Mouse (Mus musculus) stomach, embryonic 15.5 days (tissue): ENCODE measurements around the gene Arf4. TPM values are rescaled to one million over a fixed set of nuclear protein-coding genes. Genes with fewer than 3 reads are reported as not detected.

ENCODE experiments used
- ATAC-seq: fragments of 200-750 bp; cut with Nextera tagmentation; 2 replicates; pipeline ENCODE4 v1.8.0; 2017; ENCODE audit warnings: low read depth, moderate number of reproducible peaks, moderate TSS enrichment; ENCODE audit not compliant: insufficient read depth, low FRiP score
- H3K27ac ChIP-seq: fragments of 300-500 bp; sonication (generic); 2 replicates; pipeline ENCODE4 v1.5.1; 2015; ENCODE audit warnings: mild to moderate bottlenecking, inconsistent platforms
- H3K27me3 ChIP-seq: fragments of 300-500 bp; sonication (generic); replicated peaks from 2 replicates; pipeline ENCODE4 v1.6.1; 2015; ENCODE audit warnings: inconsistent platforms
- H3K36me3 ChIP-seq: fragments of 300-500 bp; sonication (generic); 2 replicates; pipeline ENCODE4 v1.6.1; 2015; ENCODE audit warnings: inconsistent platforms
- H3K4me1 ChIP-seq: fragments of 300-500 bp; sonication (generic); 2 replicates; pipeline ENCODE4 v1.6.1; 2015; ENCODE audit warnings: inconsistent platforms
- H3K4me2 ChIP-seq: fragments of 300-500 bp; sonication (generic); 2 replicates; pipeline ENCODE4 v1.6.1; 2015; ENCODE audit warnings: mild to moderate bottlenecking, inconsistent platforms
- H3K4me3 ChIP-seq: fragments of 300-500 bp; sonication (generic); replicated peaks from 2 replicates; pipeline ENCODE4 v1.5.1; 2015; ENCODE audit warnings: inconsistent platforms
- H3K9ac ChIP-seq: fragments of 300-500 bp; sonication (generic); 2 replicates; pipeline ENCODE4 v1.6.1; 2015; ENCODE audit warnings: inconsistent platforms
- H3K9me3 ChIP-seq: fragments of 300-500 bp; sonication (generic); 2 replicates; pipeline ENCODE4 v1.6.1; 2016; ENCODE audit warnings: inconsistent platforms
- WGBS: fragments of 180-500 bp; shearing (Covaris S2); methylation state at CpG from one replicate; pipeline ENCODE4 v1.1.7; 2015; 5-methylcytosine and 5-hydroxymethylcytosine counted together
- polyA plus RNA-seq: library from polyadenylated mRNA; unstranded; fragments of >200 nt; fragmentation: Nextera tagmentation; extraction: Ambion mirVana; gene quantifications from 2 replicates; pipeline ENCODE4 v1.2.1, GENCODE M21; 2015

Arf4 gene
- 614 and 698 TPM in 2 replicates for polyA plus RNA-seq

DNA sequence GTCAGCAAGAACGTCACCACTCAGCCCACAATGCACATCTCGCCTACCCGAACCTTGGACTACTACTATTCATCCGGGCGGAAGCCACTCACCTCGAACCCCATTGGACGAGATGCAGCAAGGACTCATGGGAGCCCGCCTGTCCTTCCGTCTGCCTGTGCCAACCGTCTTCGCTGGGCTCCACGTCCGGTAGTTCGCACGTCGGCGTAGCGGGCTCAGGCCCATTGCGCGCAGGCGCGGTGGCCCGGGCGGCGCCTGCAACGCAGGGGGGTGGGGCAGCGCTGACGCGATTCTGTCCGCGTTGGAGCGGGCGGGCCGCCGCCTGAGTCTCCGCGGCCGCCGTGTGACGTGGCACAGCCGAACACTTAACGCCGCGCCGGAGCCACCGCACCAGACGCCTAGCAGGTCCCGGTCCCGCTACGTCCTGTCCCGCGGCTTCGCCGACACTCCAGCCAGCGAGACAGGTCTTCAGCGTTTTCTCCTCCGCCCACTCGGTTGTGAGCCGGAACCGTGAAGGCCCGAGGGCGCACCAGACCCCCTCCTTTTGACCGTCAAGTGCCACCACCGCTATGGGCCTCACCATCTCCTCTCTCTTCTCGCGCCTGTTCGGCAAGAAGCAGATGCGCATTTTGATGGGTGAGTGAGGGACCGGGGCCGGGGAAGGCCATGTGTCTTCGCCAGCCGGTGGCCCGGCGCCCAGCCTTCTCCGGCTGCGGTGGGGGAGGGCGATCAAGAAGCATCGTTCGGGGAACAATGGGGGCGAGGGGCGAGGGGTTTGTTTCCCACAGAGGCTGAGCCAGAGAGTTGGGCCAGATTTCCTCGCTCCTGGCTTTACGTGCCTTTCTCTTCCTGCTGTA is at the start of gene Arf4:
Arf4 (plus strand) TSS at position 224 of the 857 bp plus-strand sequence.
- WGBS = under 1% methylated on average over 73 of the region's 83 CpGs
- peak within 1 kb of the TSS; percentile 65 for H3K4me2 ChIP-seq
- H3K27ac ChIP-seq = peak within 1 kb of the TSS; percentile 98
- no peaks in the 10 kb centered on the region for H3K36me3 ChIP-seq
- H3K27me3 ChIP-seq = no peaks in the 10 kb centered on the region
- H3K4me3 ChIP-seq = peak within 1 kb of the TSS; percentile 92
- no peaks in the 10 kb centered on the region for H3K9me3 ChIP-seq
- peak within 1 kb of the TSS; percentile 98 for H3K9ac ChIP-seq
- H3K4me1 ChIP-seq = peaks cover 5% of the 10 kb centered on the region; the same call in 1 of the 2 replicates
- peak; percentile 99 for ATAC-seq

DNA sequence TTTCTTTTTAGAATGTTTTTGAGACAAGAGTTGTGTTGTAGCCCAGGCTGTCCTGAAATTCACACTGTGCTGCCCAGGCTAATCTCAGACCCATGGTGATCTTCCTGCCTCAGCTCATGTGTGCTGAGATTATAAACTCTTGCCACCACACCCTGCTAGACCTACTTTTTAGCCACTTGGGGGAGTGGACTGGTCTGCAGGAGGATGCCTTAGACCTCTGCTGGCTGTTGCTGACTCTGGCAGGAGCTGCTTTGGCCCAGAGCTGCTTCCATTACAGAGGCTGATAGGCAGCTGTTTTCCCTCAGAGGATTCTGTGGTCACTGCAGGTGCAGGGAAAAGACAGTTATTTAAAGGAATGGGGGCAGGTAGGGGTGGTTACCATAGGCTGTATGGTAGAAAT is 46.5 kb upstream of the Arf4 start:
- Histone ChIP-seq H3K27me3 (no peaks in the 10 kb centered on the region), H3K27ac (no peak overlapping the region), H3K9me3 (no peaks in the 10 kb centered on the region), H3K4me2 (no peak overlapping the region), H3K4me3 (no peak overlapping the region), H3K4me1 (0 out of 2 replicates have a peak, but pooled peaks cover 8% of the 10 kb centered on the region), H3K36me3 (no peaks in the 10 kb centered on the region), H3K9ac (no peak overlapping the region)
- ATAC-seq = no peak

DNA sequence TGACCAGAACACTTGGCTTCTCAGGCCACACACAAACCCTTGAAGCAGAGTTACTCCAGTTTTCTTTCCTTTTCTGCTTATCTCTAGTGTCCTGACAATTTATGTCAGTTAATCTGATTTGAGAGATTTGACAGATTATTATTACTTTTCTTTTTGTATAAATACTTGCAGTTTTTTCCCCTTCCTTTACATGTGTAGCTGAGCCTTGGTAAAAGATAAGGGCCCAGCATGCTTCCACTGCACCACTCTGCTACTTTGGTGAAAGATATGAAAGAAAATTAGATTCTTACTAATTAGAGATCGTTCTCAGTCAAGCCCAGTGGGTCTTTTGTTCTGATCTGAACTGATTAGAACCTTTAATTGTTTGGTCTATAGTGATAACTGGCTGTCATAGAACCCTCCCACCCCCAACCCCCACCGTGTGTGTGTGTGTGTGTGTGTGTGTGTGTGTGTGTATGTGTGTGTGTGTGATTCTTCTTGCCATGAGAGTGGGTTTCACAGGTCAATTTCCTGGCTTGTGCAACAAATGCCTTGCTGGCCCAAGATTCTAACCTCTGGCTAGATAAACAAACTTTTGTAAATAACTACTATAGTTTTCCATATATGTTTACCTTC is 44.5 kb upstream of the Arf4 start:
- no peaks in the 10 kb centered on the region for H3K4me1 ChIP-seq
- H3K4me2 ChIP-seq = no peak overlapping the region
- no peak for ATAC-seq
- no peak overlapping the region for H3K27ac ChIP-seq
- H3K4me3 ChIP-seq = no peak overlapping the region
- H3K27me3 ChIP-seq = no peaks in the 10 kb centered on the region
- no peaks in the 10 kb centered on the region for H3K9me3 ChIP-seq
- H3K36me3 ChIP-seq = peaks cover 10% of the 10 kb centered on the region
- no peak overlapping the region for H3K9ac ChIP-seq
- 43% methylated on average over 2 of the region's 2 CpGs for WGBS

DNA sequence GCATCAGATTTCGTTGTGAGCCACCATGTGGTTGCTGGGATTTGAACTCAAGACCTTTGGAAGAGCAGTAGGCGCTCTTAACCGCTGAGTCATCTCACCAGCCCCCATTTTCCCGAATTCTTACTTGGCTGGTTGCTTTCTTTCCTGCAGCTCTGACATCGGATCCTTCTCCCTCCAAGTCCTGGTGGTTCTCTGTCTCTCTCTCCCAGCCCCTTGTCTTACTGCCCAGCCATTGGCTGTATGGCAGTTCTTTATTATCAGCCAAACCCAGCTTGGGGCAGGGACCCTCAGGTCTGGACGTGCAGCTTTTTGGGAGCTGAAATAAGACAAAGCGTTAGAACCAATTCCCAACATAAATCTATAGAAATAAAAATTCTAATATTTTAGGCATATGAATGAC is 42.7 kb upstream of the Arf4 start:
- H3K27ac ChIP-seq = no peak overlapping the region
- H3K4me1 ChIP-seq = no peaks in the 10 kb centered on the region
- H3K9ac ChIP-seq = no peak overlapping the region
- no peaks in the 10 kb centered on the region for H3K9me3 ChIP-seq
- ATAC-seq = no peak
- 80% methylated on average over 7 of the region's 7 CpGs for WGBS
- peaks cover 21% of the 10 kb centered on the region for H3K36me3 ChIP-seq
- no peak overlapping the region for H3K4me3 ChIP-seq
- no peak overlapping the region for H3K4me2 ChIP-seq
- no peaks in the 10 kb centered on the region for H3K27me3 ChIP-seq

DNA sequence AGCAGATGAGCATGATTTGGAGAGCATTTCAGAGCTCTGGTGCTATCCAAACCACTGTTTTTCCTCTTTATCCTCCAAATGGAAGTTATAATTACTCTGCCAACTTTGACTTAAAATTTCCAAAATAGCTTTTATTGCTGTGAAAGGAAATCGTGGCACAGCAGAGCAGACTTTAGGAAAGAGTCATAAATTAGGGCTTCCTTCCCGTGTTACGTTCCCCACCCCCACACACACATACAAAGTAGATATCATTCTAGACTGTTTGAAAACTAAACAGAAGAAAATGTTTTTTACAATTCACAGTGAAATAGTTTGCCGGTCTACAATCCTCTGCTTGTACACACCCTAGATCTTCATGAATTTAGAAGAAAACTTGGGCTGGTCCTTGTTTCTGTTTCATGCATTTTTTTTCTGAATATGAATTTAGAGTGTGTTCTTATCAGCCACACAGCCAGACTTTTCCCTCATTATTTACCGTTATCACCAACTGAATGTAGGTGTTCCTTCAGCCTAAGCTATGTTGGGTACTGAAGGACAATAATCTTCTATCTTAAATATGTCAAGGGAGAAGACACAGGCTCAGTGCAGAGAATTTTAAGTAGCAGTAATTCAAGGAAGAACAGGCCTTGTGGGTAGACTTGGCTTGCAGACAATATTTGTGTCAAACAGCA is 42.0 kb upstream of the Arf4 start:
- Histone ChIP-seq H3K4me2 (no peak overlapping the region), H3K36me3 (peaks cover 21% of the 10 kb centered on the region), H3K9me3 (no peaks in the 10 kb centered on the region), H3K27ac (no peak overlapping the region), H3K4me1 (no peaks in the 10 kb centered on the region), H3K4me3 (no peak overlapping the region), H3K27me3 (no peaks in the 10 kb centered on the region), H3K9ac (no peak overlapping the region)
- no peak for ATAC-seq
- 64% methylated on average over 5 of the region's 5 CpGs for WGBS

DNA sequence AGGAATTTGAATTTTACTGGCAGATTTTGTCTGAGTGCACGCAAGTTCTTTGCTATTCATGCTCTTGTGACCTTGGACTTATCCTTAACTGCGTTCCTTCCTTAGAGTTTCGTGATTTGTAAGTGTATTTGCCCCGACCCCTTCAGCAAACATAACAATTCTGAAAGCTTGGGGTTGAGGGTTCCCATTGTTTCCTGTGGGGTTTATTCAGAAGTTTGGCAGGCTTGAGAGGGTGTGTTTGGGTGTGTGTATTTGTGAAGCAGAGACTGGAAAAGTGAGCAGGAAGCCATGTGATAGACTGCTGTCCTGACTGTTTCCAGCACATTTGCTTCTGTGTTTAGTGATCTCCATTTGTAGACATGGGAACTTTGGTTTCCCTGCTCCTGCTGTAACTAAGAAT is 32.5 kb upstream of the Arf4 start:
- Histone ChIP-seq H3K9me3 (no peaks in the 10 kb centered on the region), H3K9ac (no peak overlapping the region), H3K4me1 (no peaks in the 10 kb centered on the region), H3K36me3 (peaks cover 14% of the 10 kb centered on the region; the same call in 1 of the 2 replicates), H3K27ac (0 out of 2 replicates have a peak overlapping the region, but pooled peaks have one; percentile 17), H3K4me2 (no peak overlapping the region), H3K4me3 (no peak overlapping the region), H3K27me3 (no peaks in the 10 kb centered on the region)
- 64% methylated on average over 4 of the region's 4 CpGs for WGBS
- no peak for ATAC-seq

DNA sequence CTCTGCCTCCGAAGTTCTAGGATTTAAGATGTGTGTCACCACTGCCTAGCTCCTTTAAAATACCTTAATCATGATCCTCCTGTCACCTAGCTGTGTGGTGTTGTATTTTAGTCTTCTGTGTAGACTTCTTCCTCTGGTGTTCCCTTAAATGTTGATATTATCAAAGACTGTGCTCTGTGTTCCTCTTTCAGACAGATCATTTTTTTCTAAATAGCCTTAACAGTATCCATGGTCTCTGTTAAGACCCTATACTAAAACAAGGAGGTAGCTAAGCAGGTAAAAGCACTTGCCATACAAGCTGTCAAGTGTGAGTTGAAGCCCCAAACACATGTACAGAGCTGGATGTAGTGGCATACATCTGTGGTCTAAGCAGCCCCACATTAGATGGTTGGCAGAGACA is 28.2 kb upstream of the Arf4 start:
- Histone ChIP-seq H3K9ac (no peak overlapping the region), H3K27ac (no peak overlapping the region), H3K4me1 (no peaks in the 10 kb centered on the region), H3K4me3 (no peak overlapping the region), H3K9me3 (no peaks in the 10 kb centered on the region), H3K36me3 (peaks cover 22% of the 10 kb centered on the region), H3K4me2 (no peak overlapping the region), H3K27me3 (no peaks in the 10 kb centered on the region)
- no peak for ATAC-seq
- 94% methylated on average over 1 of the region's 1 CpGs for WGBS

DNA sequence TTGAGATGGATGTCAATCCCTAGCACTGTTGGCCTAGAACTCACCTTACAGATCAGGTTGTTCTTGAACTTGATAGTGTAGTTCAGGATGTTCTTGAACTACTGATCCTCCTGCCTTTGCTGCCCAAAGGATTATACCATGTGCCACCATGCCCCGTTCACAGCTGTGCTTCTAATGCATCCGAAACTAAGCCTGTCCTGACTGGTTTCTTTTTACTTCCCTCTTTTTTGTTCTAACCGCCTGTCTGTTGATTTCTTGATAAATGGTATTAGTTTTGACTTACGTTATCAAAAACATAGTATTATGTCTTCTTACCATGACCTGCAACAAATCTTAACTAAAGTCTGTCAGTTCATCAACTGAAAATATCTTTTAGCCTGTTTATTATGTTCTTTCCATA is 27.2 kb upstream of the Arf4 start:
- Histone ChIP-seq H3K27me3 (no peaks in the 10 kb centered on the region), H3K4me3 (no peak overlapping the region), H3K9me3 (no peaks in the 10 kb centered on the region), H3K9ac (no peak overlapping the region), H3K36me3 (peaks cover 22% of the 10 kb centered on the region), H3K4me2 (no peak overlapping the region), H3K4me1 (no peaks in the 10 kb centered on the region), H3K27ac (no peak overlapping the region)
- ATAC-seq = no peak
- WGBS = 87% methylated on average over 4 of the region's 4 CpGs

DNA sequence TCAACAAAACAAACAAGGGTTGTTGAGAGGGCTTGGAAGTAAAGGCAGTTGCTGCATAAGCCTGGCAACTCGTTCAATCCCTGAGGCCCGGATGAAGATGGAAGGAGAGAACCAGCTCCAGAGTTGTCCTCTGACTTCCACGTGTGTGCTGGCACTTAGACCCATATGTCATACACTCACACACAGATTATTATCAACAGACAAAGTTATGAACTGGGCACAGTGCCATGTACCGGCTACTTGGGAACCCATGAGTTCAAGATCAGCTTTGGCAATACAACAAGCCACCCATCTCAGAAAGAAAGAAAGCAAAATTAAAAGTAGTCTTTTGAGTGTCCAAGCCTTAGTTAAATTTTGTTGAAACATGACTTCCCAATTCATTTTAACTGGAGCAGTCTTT is 12.6 kb upstream of the Arf4 start:
- 80% methylated on average over 4 of the region's 4 CpGs for WGBS
- H3K36me3 ChIP-seq = peaks cover 44% of the 10 kb centered on the region

DNA sequence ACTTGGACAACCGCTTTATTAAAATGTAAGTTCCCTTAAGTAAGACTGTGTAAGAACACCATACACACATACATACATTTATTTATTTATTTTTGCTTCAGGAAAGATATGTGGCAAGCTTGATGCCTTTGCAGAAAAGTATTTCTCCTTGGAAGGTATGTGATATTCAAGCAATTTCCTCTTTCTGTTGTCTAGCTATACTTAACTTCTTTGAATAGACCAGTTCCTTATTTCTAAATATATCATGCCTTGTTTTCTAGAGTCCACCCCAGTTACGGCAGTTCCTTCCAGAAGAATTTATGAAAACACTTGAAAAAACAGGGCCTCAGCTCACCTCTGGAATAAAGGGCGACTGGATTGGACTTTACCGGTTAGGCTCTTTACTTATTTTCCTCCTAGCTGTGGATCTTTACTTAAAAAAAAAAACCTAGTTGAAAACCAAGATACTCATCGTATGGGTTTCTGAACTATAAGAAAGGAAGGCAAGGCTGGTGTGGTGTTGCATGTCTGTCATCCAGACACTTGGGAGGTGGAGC is 11.2 kb upstream of the Arf4 start:
- H3K9ac ChIP-seq = no peak overlapping the region
- H3K36me3 ChIP-seq = peaks cover 39% of the 10 kb centered on the region
- no peaks in the 10 kb centered on the region for H3K4me1 ChIP-seq
- H3K4me2 ChIP-seq = no peak overlapping the region
- H3K27me3 ChIP-seq = no peaks in the 10 kb centered on the region
- no peak overlapping the region for H3K4me3 ChIP-seq
- H3K9me3 ChIP-seq = no peaks in the 10 kb centered on the region
- ATAC-seq = no peak
- H3K27ac ChIP-seq = no peak overlapping the region
- WGBS = 85% methylated on average over 5 of the region's 5 CpGs

More for the DNA sequence above, 12.6 kb upstream of the Arf4 start:
- Histone ChIP-seq H3K4me2 (no peak overlapping the region), H3K4me3 (no peak overlapping the region), H3K4me1 (no peaks in the 10 kb centered on the region), H3K9me3 (no peaks in the 10 kb centered on the region), H3K27ac (no peak overlapping the region), H3K9ac (no peak overlapping the region), H3K27me3 (no peaks in the 10 kb centered on the region)
- ATAC-seq = no peak

DNA sequence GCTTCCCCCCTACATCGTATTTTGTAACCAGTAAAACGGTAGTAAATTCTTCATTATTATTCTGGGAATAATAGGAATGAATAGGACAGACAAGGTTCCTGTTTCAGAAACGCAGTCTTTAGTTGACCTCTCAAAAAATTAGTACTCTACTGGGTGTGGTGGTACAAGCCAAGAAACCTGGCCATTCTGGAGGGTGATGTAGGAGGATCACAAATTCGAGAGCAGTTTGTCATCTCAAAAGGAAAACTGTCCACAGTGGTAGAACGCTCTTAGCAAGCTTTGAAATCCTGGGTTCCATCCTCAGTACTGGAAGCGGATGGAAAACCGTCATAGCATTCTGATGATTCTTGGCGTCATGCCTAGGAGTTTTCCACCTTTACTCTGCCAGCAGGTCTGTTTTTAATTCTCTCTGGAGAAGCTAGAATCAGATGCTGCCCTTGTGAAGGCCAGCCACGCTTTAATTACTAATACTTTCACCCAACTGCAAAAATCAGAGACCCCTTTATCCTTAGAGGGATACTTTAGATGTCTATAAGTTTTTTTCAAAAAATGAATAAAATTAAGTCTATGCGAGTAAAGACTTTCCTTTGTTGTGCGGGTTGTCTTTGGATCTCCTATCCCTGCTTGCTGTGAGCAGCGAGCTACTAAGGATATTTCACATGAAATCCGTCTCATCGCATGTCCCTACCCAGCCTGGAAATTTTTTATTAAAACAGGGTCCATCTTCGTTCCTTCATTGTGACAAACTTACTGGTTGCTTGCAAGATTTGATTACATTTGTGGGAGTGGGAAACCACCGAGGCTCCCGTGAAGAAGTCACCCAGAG is 636 bp upstream of the Arf4 start:
- H3K36me3 ChIP-seq = 0 out of 2 replicates have a peak, but pooled peaks cover 3% of the 10 kb centered on the region
- 20% methylated on average over 17 of the region's 17 CpGs for WGBS
- peak overlapping the region; percentile 92 for H3K4me3 ChIP-seq
- H3K9ac ChIP-seq = no peak overlapping the region; the same call in 1 of the 2 replicates
- ATAC-seq = 0 out of 2 replicates have a peak, but pooled peaks have one; percentile 5
- H3K27me3 ChIP-seq = no peaks in the 10 kb centered on the region
- H3K4me1 ChIP-seq = peaks cover 5% of the 10 kb centered on the region; the same call in 1 of the 2 replicates
- H3K9me3 ChIP-seq = no peaks in the 10 kb centered on the region
- H3K4me2 ChIP-seq = peak overlapping the region; percentile 58
- peak overlapping the region; percentile 89 for H3K27ac ChIP-seq
